Mouse (Mus musculus) MEL (cell line): ENCODE results near the gene Proca1. TPM values are rescaled to one million over a fixed set of nuclear protein-coding genes. Genes with fewer than 3 reads are reported as not detected.

Experiments used
- DNase-seq: peaks from one replicate; pipeline ENCODE4 v3.0.0; 2011; ENCODE audit warnings: low read depth, low spot score
- H3K27ac ChIP-seq: 2 replicates; pipeline ENCODE4 v1.5.1; 2012; ENCODE audit warnings: low read depth, mild to moderate bottlenecking, control low read depth, low read length, moderate library complexity; ENCODE audit not compliant: control insufficient read depth
- H3K27me3 ChIP-seq, 2 experiments: fragments of 150-350 bp in 1 of 2; sonication (generic) in 1 of 2; 2 replicates each; pipeline ENCODE4 v1.6.1; 2012; ENCODE audit warnings: low read length in 2 of 2, mild to moderate bottlenecking in 2 of 2, improper control_type of control experiment in 1 of 2, moderate library complexity in 1 of 2; ENCODE audit not compliant: insufficient read depth in 2 of 2, control insufficient read depth in 1 of 2
- H3K36me3 ChIP-seq, 2 experiments: 2 replicates each; pipeline ENCODE4 v1.6.1; 2012 to 2014; ENCODE audit warnings: low read length in 2 of 2, improper control_type of control experiment in 1 of 2, inconsistent platforms in 1 of 2, mild to moderate bottlenecking in 1 of 2; ENCODE audit not compliant: insufficient read depth in 2 of 2, control insufficient read depth in 1 of 2
- H3K4me1 ChIP-seq, 2 experiments: fragments of 150-350 bp in 1 of 2; sonication (generic) in 1 of 2; 2 replicates each; pipeline ENCODE4 v1.6.1; 2012; ENCODE audit warnings: low read length in 2 of 2, improper control_type of control experiment in 1 of 2, mild to moderate bottlenecking in 1 of 2; ENCODE audit not compliant: insufficient read depth in 2 of 2, control insufficient read depth in 1 of 2
- H3K4me3 ChIP-seq, 2 experiments: fragments of 150-350 bp in 1 of 2; sonication (generic) in 1 of 2; 2 replicates each; pipeline ENCODE4 v1.5.1; 2012; ENCODE audit warnings: low read depth in 2 of 2, low read length in 2 of 2, mild to moderate bottlenecking in 2 of 2, moderate library complexity in 2 of 2, control low read depth in 1 of 2, improper control_type of control experiment in 1 of 2; ENCODE audit not compliant: control insufficient read depth in 1 of 2, insufficient read depth in 1 of 2
- H3K79me2 ChIP-seq: 2 replicates; pipeline ENCODE4 v1.6.1; 2012; ENCODE audit warnings: mild to moderate bottlenecking, low read length, moderate library complexity; ENCODE audit not compliant: control insufficient read depth, poor library complexity, insufficient read depth
- H3K9ac ChIP-seq: 2 replicates; pipeline ENCODE4 v1.6.1; 2012; ENCODE audit warnings: low read depth, mild to moderate bottlenecking, control low read depth, low read length, moderate library complexity; ENCODE audit not compliant: control insufficient read depth, poor library complexity, severe bottlenecking
- H3K9me3 ChIP-seq: fragments of 150-350 bp; sonication (generic); replicated peaks from 2 replicates; pipeline ENCODE4 v1.6.1; 2012; ENCODE audit warnings: mild to moderate bottlenecking, low read length, improper control_type of control experiment, moderate library complexity; ENCODE audit not compliant: insufficient read depth
- BHLHE40 ChIP-seq: IDR thresholded peaks from 2 replicates; pipeline ENCODE4 v1.6.1; 2012; ENCODE audit warnings: low read depth, mild to moderate bottlenecking, inconsistent platforms, low read length, improper control_type of control experiment, borderline replicate concordance
- CHD1 ChIP-seq: IDR thresholded peaks from 2 replicates; pipeline ENCODE4 v1.6.1; 2012; ENCODE audit warnings: low read depth, mild to moderate bottlenecking, inconsistent platforms, low read length, improper control_type of control experiment
- CHD2 ChIP-seq: IDR thresholded peaks from 2 replicates; pipeline ENCODE4 v1.6.1; 2011; ENCODE audit warnings: low read length, improper control_type of control experiment
- CTCF ChIP-seq, 3 experiments: IDR thresholded peaks in 2 of 3; conservative IDR thresholded peaks in 1 of 3; 2 replicates each; pipeline ENCODE4 v1.5.1; 2011 to 2012; ENCODE audit warnings: low read length in 3 of 3, low read depth in 2 of 3, mild to moderate bottlenecking in 2 of 3, improper control_type of control experiment in 1 of 3, inconsistent platforms in 1 of 3, mixed read lengths in 1 of 3, moderate library complexity in 1 of 3; ENCODE audit not compliant: control insufficient read depth in 1 of 3, insufficient read depth in 1 of 3, poor library complexity in 1 of 3, severe bottlenecking in 1 of 3
- E2F4 ChIP-seq: IDR thresholded peaks from 2 replicates; pipeline ENCODE4 v1.6.1; 2011; ENCODE audit warnings: low read depth, low read length, improper control_type of control experiment, borderline replicate concordance
- ELF1 ChIP-seq: IDR thresholded peaks from 2 replicates; pipeline ENCODE4 v1.6.1; 2014; ENCODE audit warnings: low read depth, mild to moderate bottlenecking, inconsistent platforms, low read length, improper control_type of control experiment, moderate library complexity
- EP300 ChIP-seq, 2 experiments: IDR thresholded peaks; 2 replicates each; pipeline ENCODE4 v1.6.1; 2011; ENCODE audit warnings: improper control_type of control experiment in 2 of 2, low read length in 2 of 2, low read depth in 1 of 2, mild to moderate bottlenecking in 1 of 2
- ETS1 ChIP-seq: IDR thresholded peaks from 2 replicates; pipeline ENCODE4 v1.6.1; 2012; ENCODE audit warnings: low read depth, mild to moderate bottlenecking, inconsistent platforms, low read length, improper control_type of control experiment, moderate library complexity
- GABPA ChIP-seq: IDR thresholded peaks from 2 replicates; pipeline ENCODE4 v1.6.1; 2012; ENCODE audit warnings: low read depth, mild to moderate bottlenecking, inconsistent platforms, low read length, improper control_type of control experiment, moderate library complexity
- GATA1 ChIP-seq: IDR thresholded peaks from 2 replicates; pipeline ENCODE4 v1.6.1; 2011; ENCODE audit warnings: low read depth, low read length, improper control_type of control experiment
- HCFC1 ChIP-seq: IDR thresholded peaks from 2 replicates; pipeline ENCODE4 v1.6.1; 2012; ENCODE audit warnings: low read depth, mild to moderate bottlenecking, inconsistent platforms, low read length, improper control_type of control experiment, moderate library complexity
- JUND ChIP-seq: IDR thresholded peaks from 2 replicates; pipeline ENCODE4 v1.6.1; 2011; ENCODE audit warnings: low read depth, mild to moderate bottlenecking, improper control_type of control experiment, low read length
- MAFK ChIP-seq: IDR thresholded peaks from 2 replicates; pipeline ENCODE4 v1.6.1; 2011; ENCODE audit warnings: low read depth, mild to moderate bottlenecking, low read length, improper control_type of control experiment, borderline replicate concordance
- MAX ChIP-seq: IDR thresholded peaks from 2 replicates; pipeline ENCODE4 v1.6.1; 2011; ENCODE audit warnings: low read length, improper control_type of control experiment
- MAZ ChIP-seq: IDR thresholded peaks from 2 replicates; pipeline ENCODE4 v1.6.1; 2012; ENCODE audit warnings: low read depth, mild to moderate bottlenecking, inconsistent platforms, low read length, improper control_type of control experiment
- MEF2A ChIP-seq: IDR thresholded peaks from 2 replicates; pipeline ENCODE4 v1.6.1; 2014; ENCODE audit warnings: low read depth, mild to moderate bottlenecking, inconsistent platforms, low read length, improper control_type of control experiment; ENCODE audit not compliant: poor library complexity, insufficient replicate concordance, severe bottlenecking; ENCODE audit errors: extremely low read depth
- MXI1 ChIP-seq: IDR thresholded peaks from 2 replicates; pipeline ENCODE4 v1.6.1; 2011; ENCODE audit warnings: mild to moderate bottlenecking, low read depth, low read length, improper control_type of control experiment
- MYB ChIP-seq: IDR thresholded peaks from 2 replicates; pipeline ENCODE4 v1.6.1; 2011; ENCODE audit warnings: mild to moderate bottlenecking, low read depth, low read length, improper control_type of control experiment
- MYC ChIP-seq: IDR thresholded peaks from 2 replicates; pipeline ENCODE4 v1.6.1; 2011; ENCODE audit warnings: low read depth, mild to moderate bottlenecking, low read length, improper control_type of control experiment, moderate library complexity
- NELFE ChIP-seq: IDR thresholded peaks from 2 replicates; pipeline ENCODE4 v1.6.1; 2011; ENCODE audit warnings: low read depth, low read length, improper control_type of control experiment
- NRF1 ChIP-seq: IDR thresholded peaks from 2 replicates; pipeline ENCODE4 v1.6.1; 2014; ENCODE audit warnings: low read depth, mild to moderate bottlenecking, inconsistent platforms, low read length, improper control_type of control experiment, moderate library complexity; ENCODE audit not compliant: poor library complexity, insufficient read depth, severe bottlenecking
- POLR2A ChIP-seq, 2 experiments: IDR thresholded peaks; 2 replicates each; pipeline ENCODE4 v1.6.1; 2011 to 2012; ENCODE audit warnings: low read length in 2 of 2, mild to moderate bottlenecking in 2 of 2, control low read depth in 1 of 2, improper control_type of control experiment in 1 of 2, low read depth in 1 of 2, moderate library complexity in 1 of 2; ENCODE audit not compliant: control insufficient read depth in 1 of 2, insufficient read depth in 1 of 2, poor library complexity in 1 of 2
- POLR2AphosphoS2 ChIP-seq: IDR thresholded peaks from 2 replicates; pipeline ENCODE4 v1.6.1; 2011; ENCODE audit warnings: low read length, improper control_type of control experiment
- POLR2AphosphoS5 ChIP-seq: IDR thresholded peaks from 2 replicates; pipeline ENCODE4 v1.6.1; 2012; ENCODE audit warnings: low read depth, borderline replicate concordance, mild to moderate bottlenecking, inconsistent platforms, low read length, moderate library complexity, mixed read lengths
- RAD21 ChIP-seq: IDR thresholded peaks from 2 replicates; pipeline ENCODE4 v1.6.1; 2011; ENCODE audit warnings: mild to moderate bottlenecking, low read depth, low read length, improper control_type of control experiment
- RCOR1 ChIP-seq: IDR thresholded peaks from 2 replicates; pipeline ENCODE4 v1.6.1; 2012; ENCODE audit warnings: low read depth, mild to moderate bottlenecking, inconsistent platforms, low read length, improper control_type of control experiment
- SIN3A ChIP-seq: IDR thresholded peaks from 2 replicates; pipeline ENCODE4 v1.6.1; 2012; ENCODE audit warnings: low read length, improper control_type of control experiment, inconsistent platforms
- SMC3 ChIP-seq: IDR thresholded peaks from 2 replicates; pipeline ENCODE4 v1.6.1; 2011; ENCODE audit warnings: low read depth, low read length, improper control_type of control experiment
- TAL1 ChIP-seq: IDR thresholded peaks from 2 replicates; pipeline ENCODE4 v1.6.1; 2012; ENCODE audit warnings: mild to moderate bottlenecking, inconsistent platforms, low read length, moderate library complexity, mixed read lengths
- TBP ChIP-seq: IDR thresholded peaks from 2 replicates; pipeline ENCODE4 v1.8.0; 2011; ENCODE audit warnings: low read depth, low read length, improper control_type of control experiment
- TCF12 ChIP-seq: IDR thresholded peaks from 2 replicates; pipeline ENCODE4 v1.6.1; 2014; ENCODE audit warnings: low read depth, mild to moderate bottlenecking, inconsistent platforms, low read length, improper control_type of control experiment, moderate library complexity
- UBTF ChIP-seq: IDR thresholded peaks from 2 replicates; pipeline ENCODE4 v1.6.1; 2012; ENCODE audit warnings: low read depth, mild to moderate bottlenecking, inconsistent platforms, low read length, improper control_type of control experiment, moderate library complexity, borderline replicate concordance; ENCODE audit not compliant: insufficient read depth
- USF1 ChIP-seq: IDR thresholded peaks from 2 replicates; pipeline ENCODE4 v1.6.1; 2014; ENCODE audit warnings: low read depth, mild to moderate bottlenecking, inconsistent platforms, low read length, improper control_type of control experiment, moderate library complexity
- USF2 ChIP-seq, 2 experiments: IDR thresholded peaks; 2 replicates each; pipeline ENCODE4 v1.6.1; 2011 to 2012; ENCODE audit warnings: improper control_type of control experiment in 2 of 2, low read length in 2 of 2, borderline replicate concordance in 1 of 2, inconsistent platforms in 1 of 2, low read depth in 1 of 2, mild to moderate bottlenecking in 1 of 2; ENCODE audit not compliant: insufficient read depth in 1 of 2
- ZC3H11A ChIP-seq: IDR thresholded peaks from 2 replicates; pipeline ENCODE4 v1.6.1; 2012; ENCODE audit warnings: low read depth, mild to moderate bottlenecking, inconsistent platforms, low read length, improper control_type of control experiment
- ZKSCAN1 ChIP-seq: IDR thresholded peaks from 2 replicates; pipeline ENCODE4 v1.6.1; 2012; ENCODE audit warnings: low read depth, mild to moderate bottlenecking, inconsistent platforms, low read length, improper control_type of control experiment, moderate library complexity
- ZMIZ1 ChIP-seq: IDR thresholded peaks from 2 replicates; pipeline ENCODE4 v1.6.1; 2012; ENCODE audit warnings: low read depth, mild to moderate bottlenecking, inconsistent platforms, low read length, improper control_type of control experiment, moderate library complexity
- polyA plus RNA-seq, 2 experiments: library from polyadenylated mRNA; stranded (reverse) in 1 of 2; unstranded in 1 of 2; fragments of >175 nt in 1 of 2; fragments of >200 nt in 1 of 2; gene quantifications; 2 replicates each; pipeline versions ENCODE4 v1.2.1 to v1.2.4; 2012; ENCODE audit warnings: low replicate concordance in 2 of 2, low read depth in 1 of 2; ENCODE audit not compliant: insufficient read length in 2 of 2, insufficient read depth in 1 of 2, missing spikeins in 1 of 2
- total RNA-seq: library from RNA; depleted of rRNA; stranded (reverse); fragments of 300-350 nt; gene quantifications from 2 replicates; pipeline ENCODE4 v1.2.3, GENCODE M21; 2012

The Proca1 gene
- total and polyA plus RNA-seq, 3 experiments: 0.15 to 0.54 TPM; not detected in 1

DNA sequence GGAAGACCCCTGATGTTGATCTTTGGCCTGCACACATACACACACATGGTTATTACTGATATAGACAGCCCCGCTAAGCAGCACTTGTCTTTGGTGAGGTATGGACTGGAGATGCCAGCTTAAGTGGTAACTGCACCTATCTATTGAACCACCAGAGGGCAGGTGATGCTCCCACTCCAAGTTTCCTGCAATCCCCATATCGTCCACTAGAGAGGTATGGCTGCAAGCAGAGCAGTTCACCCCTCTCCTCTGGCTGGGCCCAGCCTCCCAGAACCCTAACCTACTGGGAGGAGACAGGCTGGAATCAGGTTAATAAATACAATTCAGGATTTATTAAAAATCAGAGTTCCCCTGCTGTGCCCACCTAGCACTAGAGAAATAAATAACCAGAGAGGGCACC, 34.1 kb upstream of the Proca1 start:
- Histone ChIP-seq H3K9ac (no peak overlapping the region), H3K4me1 (peaks cover 0 to 3% of the 10 kb centered on the region in 2 experiments; a peak in 2 of 4 replicates), H3K36me3 (peaks cover 0 to 3% of the 10 kb centered on the region in 2 experiments; a peak in 1 of 4 replicates), H3K79me2 (peaks cover 3% of the 10 kb centered on the region; the same call in 1 of the 2 replicates), H3K27ac (no peak overlapping the region), H3K9me3 (no peaks in the 10 kb centered on the region), H3K27me3 (no peaks in the 10 kb centered on the region), H3K4me3 (no peak overlapping the region)
- peak; percentile 95 for DNase-seq
- TF ChIP-seq USF1 (no peak), EP300 (IDR thresholded peaks at IDR 0.05; ENCODE audit: low read depth in 1 of 2, low read length in 2 of 2) (0 out of 4 replicates have a peak, but pooled peaks of 1 of the 2 experiments have one; percentile 28), GATA1 (no peak), GABPA (no peak), ZMIZ1 (no peak), RAD21 (peak; percentile 72), ZC3H11A (peak; percentile 81), MAZ (peak; percentile 66; the same call in 1 of the 2 replicates), MYC (peak; percentile 39; the same call in 1 of the 2 replicates), MEF2A (no peak), ZKSCAN1 (no peak), CHD2 (no peak), UBTF (no peak), MYB (no peak), E2F4 (no peak), HCFC1 (peak; percentile 60; the same call in 1 of the 2 replicates), CTCF (IDR thresholded peaks at IDR 0.05 in 2 of 3, conservative IDR thresholded peaks at IDR 0.05 in 1 of 3; ENCODE audit: control insufficient read depth in 1 of 3, insufficient read depth in 1 of 3, low read depth in 2 of 3, low read length in 3 of 3, poor library complexity in 1 of 3, severe bottlenecking in 1 of 3) (peak in 2 of 3 experiments; percentile 88 to 99), TAL1 (no peak), MXI1 (no peak; the same call in 1 of the 2 replicates), ETS1 (no peak), BHLHE40 (no peak), RCOR1 (no peak; the same call in 1 of the 2 replicates), CHD1 (no peak), SMC3 (peak; percentile 98), JUND (peak; percentile 43; the same call in 1 of the 2 replicates), NELFE (0 out of 2 replicates have a peak, but pooled peaks have one; percentile 18), TCF12 (no peak), POLR2AphosphoS2 (0 out of 2 replicates have a peak, but pooled peaks have one; percentile 33), SIN3A (peak; percentile 70), TBP (0 out of 2 replicates have a peak, but pooled peaks have one; percentile 19), POLR2AphosphoS5 (no peak), MAX (peak; percentile 53; the same call in 1 of the 2 replicates), ELF1 (no peak), USF2 (IDR thresholded peaks at IDR 0.05; ENCODE audit: borderline replicate concordance in 1 of 2, insufficient read depth in 1 of 2, low read depth in 1 of 2, low read length in 2 of 2) (no peak), MAFK (no peak), POLR2A (IDR thresholded peaks at IDR 0.05; ENCODE audit: control insufficient read depth in 1 of 2, insufficient read depth in 1 of 2, low read depth in 1 of 2, low read length in 2 of 2, poor library complexity in 1 of 2) (0 out of 4 replicates have a peak, but pooled peaks of 1 of the 2 experiments have one; percentile 27), NRF1 (no peak)
